Mouse (Mus musculus) cerebellum, adult 2 months (tissue): ENCODE results near the gene Ccdc62. TPM values are rescaled to one million over a fixed set of nuclear protein-coding genes. Genes with fewer than 3 reads are reported as not detected.
A peak's percentile ranks its signal among the peaks of the same experiment; 100 is the strongest.

Experiments
- DNase-seq, 2 experiments: peaks; one replicate each; pipeline ENCODE4 v3.0.0; 2021
- H3K27ac ChIP-seq: fragments of 200-500 bp; 2 replicates; pipeline ENCODE4 v1.5.1; 2012; ENCODE audit warnings: low read length, control low read depth, inconsistent platforms; ENCODE audit not compliant: insufficient read depth
- H3K27me3 ChIP-seq: fragments of 200-500 bp; 2 replicates; pipeline ENCODE4 v1.6.1; 2012; ENCODE audit warnings: inconsistent platforms, mild to moderate bottlenecking, low read length, moderate library complexity; ENCODE audit not compliant: control insufficient read depth, insufficient read depth
- H3K4me1 ChIP-seq: fragments of 200-500 bp; 2 replicates; pipeline ENCODE4 v1.6.1; 2011; ENCODE audit warnings: low read length; ENCODE audit not compliant: control insufficient read depth, insufficient read depth
- H3K4me3 ChIP-seq: fragments of 200-500 bp; replicated peaks from 2 replicates; pipeline ENCODE3; 2011; ENCODE audit warnings: mild to moderate bottlenecking, low read depth, low read length, control low read depth; ENCODE audit not compliant: insufficient read depth
- CTCF ChIP-seq: fragments of 200-500 bp; IDR thresholded peaks from 2 replicates; pipeline ENCODE4 v1.5.1; 2011; ENCODE audit warnings: low read depth, mild to moderate bottlenecking, control low read depth, low read length, moderate library complexity, borderline replicate concordance; ENCODE audit not compliant: insufficient read depth
- POLR2A ChIP-seq: fragments of 200-500 bp; IDR thresholded peaks from 2 replicates; pipeline ENCODE4 v1.6.1; 2011; ENCODE audit warnings: low read length, control low read depth, borderline replicate concordance; ENCODE audit not compliant: insufficient read depth
- WGBS: fragments of 180-500 bp; shearing (Covaris S2); methylation state at CpG from one replicate; pipeline ENCODE4 v1.1.7; 2018; 5-methylcytosine and 5-hydroxymethylcytosine counted together
- polyA plus RNA-seq: library from polyadenylated mRNA; depleted of rRNA; stranded (reverse); fragments of >200 nt; gene quantifications from 2 replicates; pipeline ENCODE4 v1.2.3, GENCODE M21; 2012

The Ccdc62 gene
- polyA plus RNA-seq, 1 experiment, result 5.8 TPM

- no peak overlapping the region for H3K27ac ChIP-seq
- H3K27me3 ChIP-seq, result no peaks in the 10 kb centered on the region
- peak; percentile 43; the same call in 1 of the 2 replicates for TF ChIP-seq CTCF
- TF ChIP-seq POLR2A, result no peak
- WGBS, result 48% methylated on average over 7 of the region's 7 CpGs
- H3K4me3 ChIP-seq, result no peak overlapping the region
- no peaks in the 10 kb centered on the region for H3K4me1 ChIP-seq
- DNase-seq, result peak; percentile 22 to 52
These were observed 16.7 kb downstream of the Ccdc62 start for GRCm38 (mm10) chr5:123947041-123947761.

- TF ChIP-seq POLR2A (no peak), CTCF (no peak)
- Histone ChIP-seq H3K4me3 (no peak overlapping the region), H3K4me1 (no peaks in the 10 kb centered on the region), H3K27me3 (no peaks in the 10 kb centered on the region), H3K27ac (no peak overlapping the region)
- DNase-seq, result no peak
- WGBS, result 40% methylated on average over 5 of the region's 5 CpGs
These were observed 22.0 kb downstream of the Ccdc62 start for GRCm38 (mm10) chr5:123952365-123953045.

- Histone ChIP-seq H3K27ac (no peak overlapping the region), H3K4me1 (no peaks in the 10 kb centered on the region), H3K4me3 (no peak overlapping the region), H3K27me3 (no peaks in the 10 kb centered on the region)
- DNase-seq, result no peak
- no peak for TF ChIP-seq POLR2A
- TF ChIP-seq CTCF, result no peak
- WGBS, result 75% methylated on average over 8 of the region's 8 CpGs
These were observed 26.7 kb downstream of the Ccdc62 start for GRCm38 (mm10) chr5:123957213-123957612.

- no peaks in the 10 kb centered on the region for H3K4me1 ChIP-seq
- no peak for DNase-seq
- H3K27ac ChIP-seq, result no peak overlapping the region
- H3K27me3 ChIP-seq, result no peaks in the 10 kb centered on the region
- WGBS, result 90% methylated on average over 3 of the region's 3 CpGs
- no peak for TF ChIP-seq CTCF
- no peak for TF ChIP-seq POLR2A
- no peak overlapping the region for H3K4me3 ChIP-seq
These were observed 28.5 kb downstream of the Ccdc62 start for GRCm38 (mm10) chr5:123959018-123959417.

- Histone ChIP-seq H3K4me1 (no peaks in the 10 kb centered on the region), H3K27ac (no peak overlapping the region), H3K27me3 (no peaks in the 10 kb centered on the region), H3K4me3 (no peak overlapping the region)
- WGBS, result 74% methylated on average over 8 of the region's 8 CpGs
- no peak for DNase-seq
- no peak for TF ChIP-seq CTCF
- no peak for TF ChIP-seq POLR2A
These were observed 29.6 kb downstream of the Ccdc62 start for GRCm38 (mm10) chr5:123960129-123960528.

GRCm38 (mm10) chr5:123961046-123961445 lies 30.6 kb downstream of the Ccdc62 start:
- H3K4me3 ChIP-seq, result no peak overlapping the region
- H3K27ac ChIP-seq, result no peak overlapping the region
- H3K27me3 ChIP-seq, result no peaks in the 10 kb centered on the region
- WGBS, result 43% methylated on average over 12 of the region's 12 CpGs
- TF ChIP-seq POLR2A, result no peak
- no peak for TF ChIP-seq CTCF
- DNase-seq, result no peak
- H3K4me1 ChIP-seq, result no peaks in the 10 kb centered on the region

- H3K4me1 ChIP-seq, result no peaks in the 10 kb centered on the region
- no peak overlapping the region for H3K27ac ChIP-seq
- no peak for DNase-seq
- H3K27me3 ChIP-seq, result no peaks in the 10 kb centered on the region
- no peak overlapping the region for H3K4me3 ChIP-seq
- no peak for TF ChIP-seq CTCF
- no peak for TF ChIP-seq POLR2A
- WGBS, result 93% methylated on average over 4 of the region's 4 CpGs
These were observed 33.7 kb downstream of the Ccdc62 start for GRCm38 (mm10) chr5:123964208-123964607.

GRCm38 (mm10) chr5:123966759-123967158 lies 36.3 kb downstream of the Ccdc62 start:
- TF ChIP-seq CTCF, result no peak
- TF ChIP-seq POLR2A, result no peak
- DNase-seq, result no peak
- WGBS, result 98% methylated on average over 2 of the region's 2 CpGs
- H3K27ac ChIP-seq, result no peak overlapping the region
- no peaks in the 10 kb centered on the region for H3K4me1 ChIP-seq
- no peaks in the 10 kb centered on the region for H3K27me3 ChIP-seq
- H3K4me3 ChIP-seq, result no peak overlapping the region
